Mouse (Mus musculus) spleen, postnatal 14 days (tissue): ENCODE data around the gene Olfr462.
A peak's percentile ranks its signal among the peaks of the same experiment; 100 is the strongest.
"Not testable (repeated sequence)": the region's sequence is repeated elsewhere in the genome, so short reads cannot be mapped to it uniquely, and the experiment has no call there.

Experiments
- DNase-seq, 2 experiments: peaks; one replicate each; pipeline ENCODE4 v3.0.0; 2021 to 2022; ENCODE audit warnings: low spot score in 2 of 2

The Olfr462 gene

DNA sequence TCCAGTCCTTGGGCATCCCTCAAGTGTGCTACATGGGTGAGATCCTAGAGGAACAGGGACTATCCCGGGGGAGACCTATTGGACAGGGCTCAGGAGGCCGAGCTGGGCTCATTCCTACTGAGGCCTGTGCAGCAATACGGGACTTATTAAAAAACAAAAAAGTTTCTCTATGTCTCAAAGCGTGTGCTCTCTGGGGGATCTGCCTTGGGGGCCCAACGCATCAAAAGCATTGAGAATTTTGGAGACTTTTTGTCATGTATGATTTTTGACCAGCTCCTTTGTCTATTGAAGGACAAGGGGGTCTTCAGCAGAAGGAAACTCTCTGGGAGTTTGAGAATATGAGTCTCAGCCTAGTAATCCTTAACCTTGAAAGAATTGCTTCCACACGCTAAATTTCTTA is at the start of gene Olfr462:
Gene Olfr462, minus strand, starts transcription at position 101 of the 400 bp plus-strand sequence.
- no peak for DNase-seq

DNA sequence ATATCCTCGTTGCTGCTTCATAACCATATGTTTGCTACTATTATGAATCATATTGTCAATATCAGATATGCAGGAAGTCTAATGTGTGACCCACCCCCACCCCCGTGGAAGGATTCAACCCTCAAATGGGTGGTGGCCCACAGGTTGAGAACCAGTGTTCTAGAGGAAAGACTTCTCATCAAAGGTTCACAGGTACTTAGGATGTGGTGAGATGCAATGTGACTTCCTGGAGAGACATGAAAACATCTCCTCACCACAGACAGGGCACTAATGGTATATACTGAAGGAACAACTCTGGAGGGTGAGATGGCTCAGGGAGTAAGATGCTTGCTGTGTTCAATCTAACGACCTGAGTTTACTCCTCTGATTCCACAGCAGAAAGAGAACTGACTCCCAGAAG is 43.4 kb upstream of the Olfr462 start:
- DNase-seq = no peak

DNA sequence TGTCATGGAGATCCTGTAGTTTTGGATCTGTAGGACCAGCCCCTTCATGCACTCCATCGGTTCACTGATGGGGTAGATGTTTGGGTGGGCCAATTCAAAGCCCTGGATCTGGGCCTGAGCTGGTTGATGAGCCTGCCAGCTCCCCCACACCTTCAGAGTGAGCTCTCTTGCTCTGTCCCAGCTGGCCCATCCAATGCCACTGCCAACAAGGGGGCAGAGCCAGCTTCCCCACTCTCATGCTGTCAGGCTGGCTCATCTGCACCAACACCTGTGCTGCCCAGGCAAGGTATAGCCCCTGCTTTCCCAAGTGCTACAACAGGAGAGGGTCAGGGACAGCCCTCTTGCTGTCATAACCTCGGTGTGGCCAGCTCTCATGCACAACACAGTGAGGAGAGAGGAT is 41.7 kb upstream of the Olfr462 start:
- no peak for DNase-seq

DNA sequence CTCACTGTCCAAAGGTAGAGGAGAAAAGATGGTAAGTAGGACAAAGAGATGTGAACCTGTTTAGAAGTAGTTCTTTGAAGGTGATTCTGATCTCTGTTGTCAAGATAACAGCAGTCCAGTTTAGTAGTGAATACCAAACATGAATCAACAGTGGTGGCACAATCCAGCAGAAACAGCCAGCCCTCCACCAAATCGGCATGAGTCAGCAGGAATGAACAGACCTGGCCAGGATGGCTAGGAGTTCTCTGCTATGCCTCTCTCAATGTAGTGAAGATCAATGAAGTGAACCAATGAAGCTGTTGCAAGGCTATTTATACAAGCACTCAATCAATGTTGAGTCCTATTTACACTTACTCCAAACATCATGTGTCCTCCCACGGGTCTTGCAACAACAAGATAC is 38.3 kb upstream of the Olfr462 start:
- DNase-seq = no peak

DNA sequence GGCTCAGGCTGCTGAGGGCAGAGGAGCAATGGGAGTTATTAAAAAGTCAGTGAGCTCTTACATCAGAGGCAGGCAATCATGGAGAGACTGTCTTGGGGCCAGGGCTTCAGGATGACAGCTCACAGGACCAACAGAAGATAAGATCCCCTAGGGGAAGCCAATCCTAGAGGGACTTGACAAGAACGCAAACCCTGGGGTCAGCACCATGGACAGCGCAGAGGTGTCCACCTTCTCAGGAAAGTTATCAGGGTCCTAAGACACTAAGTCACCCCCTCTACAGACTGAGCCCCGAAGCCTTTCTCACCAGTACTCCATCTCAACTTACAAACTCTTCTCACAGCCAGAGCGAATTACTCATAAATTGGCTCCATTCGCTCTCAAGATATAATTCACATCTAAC is 28.9 kb upstream of the Olfr462 start, which contains the start of gene Olfr464:
Gene Olfr464, minus strand, starts transcription at position 2 of the 400 bp plus-strand sequence.
- DNase-seq = no peak

DNA sequence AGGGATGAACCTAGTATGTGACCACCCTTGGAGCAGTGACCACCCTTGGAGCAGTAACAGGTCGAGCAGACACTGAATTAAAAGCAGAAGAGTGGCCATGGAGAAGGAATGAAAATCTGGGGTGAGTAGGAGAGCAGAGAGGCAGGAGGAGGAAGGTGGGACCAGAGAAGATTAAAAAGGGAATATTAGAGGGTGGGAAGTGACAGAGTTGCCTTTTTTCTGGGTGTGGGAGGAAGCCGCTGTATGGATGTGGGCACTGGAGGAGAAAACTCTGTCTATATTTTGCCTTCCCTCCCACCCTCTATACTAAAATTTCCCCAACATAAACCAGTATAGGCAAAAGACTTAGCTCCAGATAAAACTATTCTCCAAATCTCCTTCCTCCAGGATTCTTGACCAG is 28.2 kb upstream of the Olfr462 start:
- DNase-seq = no peak

DNA sequence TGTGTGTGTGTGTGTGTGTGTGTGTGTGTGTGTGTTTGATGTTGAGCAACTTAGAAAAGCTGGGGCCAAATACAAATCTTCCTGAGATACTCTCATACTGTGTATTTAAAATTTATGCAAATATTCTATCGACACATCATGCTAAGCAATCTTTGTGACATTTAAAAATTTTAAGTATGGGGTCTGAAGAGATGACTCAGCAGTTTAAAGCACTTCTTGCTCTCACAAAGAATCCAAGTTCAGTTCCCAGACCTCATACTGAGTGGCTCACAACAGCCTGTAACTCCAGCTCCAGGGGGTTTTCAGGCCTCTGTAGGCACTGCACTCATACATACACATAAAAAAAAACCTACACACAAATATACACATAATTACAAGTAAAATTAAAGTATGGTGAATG is 23.9 kb upstream of the Olfr462 start:
- DNase-seq = no peak

DNA sequence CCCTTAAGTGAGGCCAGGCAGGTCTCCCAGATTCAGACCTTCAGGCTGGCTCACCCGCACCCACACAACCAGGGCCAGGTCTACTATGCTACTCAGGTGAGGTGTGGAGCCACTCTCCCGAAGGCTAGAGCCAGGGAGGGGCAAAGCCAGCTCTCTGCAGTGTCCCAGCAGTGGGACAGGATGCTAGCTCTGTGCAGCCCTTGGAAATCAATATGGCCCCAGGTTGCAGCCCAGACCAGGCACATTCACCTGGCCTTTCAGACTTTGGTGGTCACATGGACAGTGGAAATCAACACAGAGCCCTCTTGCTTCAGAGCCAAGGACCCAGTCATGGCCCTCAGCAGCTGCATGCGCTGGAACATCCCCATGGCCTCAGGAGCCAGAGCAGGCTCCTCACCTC is 12.3 kb upstream of the Olfr462 start:
- no peak for DNase-seq

DNA sequence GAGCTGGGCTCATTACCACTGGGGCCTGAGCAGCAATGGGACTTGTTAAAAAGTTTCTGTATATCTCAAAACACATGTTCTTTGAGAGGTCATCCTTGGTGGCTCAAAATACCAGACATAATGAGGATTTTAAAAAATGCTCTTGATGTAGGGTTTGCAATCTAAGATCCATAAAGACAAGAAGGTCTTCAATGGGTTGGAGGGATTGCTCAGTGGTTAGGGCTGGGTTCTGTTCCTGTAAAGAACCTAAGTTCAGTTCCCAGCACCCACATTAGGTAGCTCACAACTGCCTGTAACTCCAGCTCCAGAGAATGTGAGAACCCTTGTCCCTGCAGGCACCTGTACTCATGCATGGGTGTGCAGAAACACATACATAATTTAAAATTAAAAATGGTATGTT is 5.2 kb upstream of the Olfr462 start, which contains the start of gene Olfr463:
Gene Olfr463, minus strand, starts transcription at position 101 of the 400 bp plus-strand sequence.
- no peak for DNase-seq

DNA sequence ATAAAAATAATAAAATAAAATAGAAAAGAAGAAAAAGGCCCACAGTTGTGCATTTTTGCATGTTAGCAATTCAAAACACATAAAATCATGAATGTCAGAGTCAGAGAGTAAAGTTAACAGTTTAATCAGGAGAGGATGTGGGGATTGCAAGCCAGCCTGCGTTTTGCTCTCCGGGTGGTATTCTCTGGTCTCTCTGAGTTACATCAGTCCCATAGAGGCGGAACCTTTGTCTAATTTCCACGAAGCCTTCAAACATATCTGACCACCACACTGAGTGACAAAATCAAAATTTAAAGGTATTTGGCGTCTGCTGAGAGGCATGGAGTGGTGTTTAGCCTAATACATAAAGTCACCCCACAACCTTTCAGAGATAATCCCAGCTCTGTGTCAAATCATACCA is 7.2 kb downstream of the Olfr462 start:
- DNase-seq = no peak

DNA sequence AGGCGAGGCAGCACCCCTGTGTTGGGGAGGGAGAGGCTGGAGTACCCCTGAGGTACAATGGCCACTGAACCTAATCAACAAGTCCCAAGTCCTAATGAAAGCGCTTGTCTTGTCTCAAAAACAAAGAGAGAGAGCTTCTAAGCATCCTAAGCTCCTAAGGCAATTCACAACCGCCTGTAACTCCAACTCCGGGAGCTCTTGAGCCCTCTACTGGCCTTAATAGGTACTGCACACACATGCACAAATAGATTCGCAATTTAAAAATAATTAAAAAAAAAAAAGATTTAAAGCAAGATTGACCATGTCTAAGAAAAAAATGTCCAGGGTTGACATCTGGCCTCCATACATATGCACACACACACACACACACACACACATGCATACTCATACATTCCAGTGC is 8.6 kb downstream of the Olfr462 start:
- DNase-seq = no peak

DNA sequence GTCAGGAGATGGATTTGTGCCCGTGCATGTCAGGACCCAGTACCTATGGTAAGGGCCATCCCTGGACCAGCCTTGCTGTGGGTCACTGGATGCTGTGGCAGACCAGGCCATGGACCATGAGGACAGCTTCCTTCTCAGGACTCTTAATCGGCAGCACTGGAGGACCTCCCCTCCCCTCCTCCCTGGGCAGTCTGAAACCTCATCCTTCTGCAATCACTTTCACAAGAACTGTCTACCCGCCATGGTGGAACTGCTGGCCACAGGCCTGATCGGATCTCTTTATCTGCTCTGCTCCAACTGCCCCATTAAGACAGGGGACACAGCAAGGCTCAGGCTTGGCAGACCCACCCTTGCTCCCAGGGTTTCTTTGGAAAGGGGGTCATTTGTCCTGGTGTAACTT is 10.4 kb downstream of the Olfr462 start:
- no peak for DNase-seq

DNA sequence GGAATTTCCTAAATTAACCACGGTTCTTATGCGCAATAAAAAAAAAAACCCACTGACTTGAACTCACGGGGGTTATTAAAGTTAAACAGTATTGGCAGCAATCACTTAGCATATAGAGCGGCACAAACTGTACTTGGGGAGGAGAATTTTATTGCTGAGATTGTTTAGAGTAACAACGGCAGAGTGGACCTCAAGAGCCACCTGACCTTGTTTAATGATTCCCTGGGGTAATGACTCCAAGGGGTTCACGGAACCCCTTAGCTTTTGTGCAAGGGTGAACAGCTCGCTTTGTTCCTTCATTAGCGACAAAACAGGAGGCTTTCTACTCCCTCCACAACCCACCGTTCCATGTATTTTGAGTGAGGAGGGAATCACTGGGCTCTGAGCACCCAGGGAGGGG is 12.2 kb downstream of the Olfr462 start:
- DNase-seq = no peak

DNA sequence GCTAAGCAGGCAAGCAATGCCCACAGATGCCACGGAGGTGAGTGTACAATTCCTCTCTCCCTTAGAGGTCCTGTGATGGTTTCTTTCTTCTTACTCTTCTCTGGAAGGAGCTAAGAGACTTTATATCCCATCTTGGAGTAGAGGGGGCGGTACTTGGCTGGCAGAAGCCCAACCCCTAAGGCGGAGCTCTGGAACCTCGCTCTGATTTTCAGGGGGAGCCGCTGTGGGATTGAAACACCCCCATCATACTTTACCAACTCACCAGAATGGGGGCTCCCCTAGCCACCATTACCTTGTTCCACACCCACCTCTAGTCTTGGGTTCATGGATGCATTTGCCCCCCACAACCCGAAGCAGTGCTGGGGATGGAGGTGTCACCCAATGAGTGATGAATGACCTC is 16.6 kb downstream of the Olfr462 start, which contains the start of gene Epx:
Gene Epx, minus strand, starts transcription at position 101 of the 400 bp plus-strand sequence.
- DNase-seq = no peak

DNA sequence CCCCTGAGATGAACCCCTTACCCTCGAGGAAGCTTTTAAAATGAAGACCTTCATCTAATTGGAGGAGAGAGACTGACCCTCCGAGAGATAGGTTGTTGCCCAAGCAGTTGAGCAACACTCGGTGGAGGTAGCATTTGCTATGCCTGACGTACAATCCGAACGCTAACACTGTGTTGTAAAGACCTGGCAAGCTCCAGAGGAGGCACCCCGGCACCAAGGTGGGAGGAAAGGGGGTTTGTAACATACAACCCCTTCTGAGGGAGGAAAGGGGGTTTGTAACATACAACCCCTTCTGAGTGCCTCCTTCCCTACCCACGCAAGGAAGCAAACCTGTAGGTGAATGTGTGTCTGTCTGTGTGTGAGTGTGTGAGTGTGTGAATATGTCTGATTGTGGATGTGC is 20.3 kb downstream of the Olfr462 start:
- no peak for DNase-seq

DNA sequence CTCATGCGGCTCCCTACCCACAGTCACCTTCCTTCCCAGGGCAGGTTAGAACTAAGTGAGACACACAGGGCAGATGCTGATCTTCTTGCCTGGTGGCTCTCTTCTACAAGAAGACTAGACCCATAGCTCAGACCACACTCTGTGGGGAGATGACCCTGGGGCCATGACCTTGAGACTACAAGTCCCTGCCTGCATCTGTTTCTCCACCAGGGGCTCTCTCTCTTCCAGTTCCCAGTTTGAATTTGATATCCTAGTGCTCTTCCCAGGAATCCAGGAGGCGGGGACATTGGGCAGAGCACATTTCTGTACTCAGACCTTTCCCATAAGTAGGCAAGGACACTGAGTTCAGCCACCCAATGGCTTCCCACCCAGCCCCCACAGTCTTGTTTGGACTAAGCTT is 22.0 kb downstream of the Olfr462 start:
- DNase-seq = no peak

DNA sequence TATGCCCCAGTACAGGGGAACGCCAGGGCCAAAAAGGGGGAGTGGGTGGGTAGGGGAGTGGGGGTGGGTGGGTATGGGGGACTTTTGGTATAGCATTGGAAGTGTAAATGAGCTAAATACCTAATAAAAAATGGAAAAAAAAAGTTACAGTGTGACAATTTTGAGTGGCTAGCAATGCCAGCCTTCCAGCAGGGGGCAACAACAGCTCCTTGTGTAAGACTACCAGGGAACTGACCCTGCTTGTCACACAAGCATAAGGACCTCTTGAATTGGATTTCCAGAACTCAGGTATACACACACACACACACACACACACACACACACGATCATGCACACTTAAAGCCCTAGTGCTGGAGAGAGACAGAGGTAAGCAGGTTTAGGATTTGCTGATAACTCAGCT is 25.2 kb downstream of the Olfr462 start:
- not testable (repeated sequence) for DNase-seq

DNA sequence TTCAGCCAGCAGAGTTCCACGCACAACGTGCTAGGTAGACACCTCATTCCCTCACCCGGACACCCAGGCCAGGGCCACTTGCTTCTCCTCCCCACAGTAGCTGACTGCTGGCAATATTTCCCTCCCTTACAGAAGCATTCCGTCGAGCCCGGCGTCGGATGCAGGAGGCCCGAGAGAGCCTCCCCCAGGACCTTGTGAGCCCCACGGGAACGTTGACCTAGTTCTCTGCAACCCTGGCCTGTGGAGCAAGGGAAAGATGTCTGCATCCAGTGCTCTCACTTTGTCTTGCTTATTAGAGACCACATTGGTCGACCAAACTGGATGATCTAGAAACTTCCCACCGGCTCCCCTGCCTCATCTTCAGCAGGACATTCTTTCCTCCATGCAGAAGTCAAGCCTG is 29.3 kb downstream of the Olfr462 start:
- no peak for DNase-seq

DNA sequence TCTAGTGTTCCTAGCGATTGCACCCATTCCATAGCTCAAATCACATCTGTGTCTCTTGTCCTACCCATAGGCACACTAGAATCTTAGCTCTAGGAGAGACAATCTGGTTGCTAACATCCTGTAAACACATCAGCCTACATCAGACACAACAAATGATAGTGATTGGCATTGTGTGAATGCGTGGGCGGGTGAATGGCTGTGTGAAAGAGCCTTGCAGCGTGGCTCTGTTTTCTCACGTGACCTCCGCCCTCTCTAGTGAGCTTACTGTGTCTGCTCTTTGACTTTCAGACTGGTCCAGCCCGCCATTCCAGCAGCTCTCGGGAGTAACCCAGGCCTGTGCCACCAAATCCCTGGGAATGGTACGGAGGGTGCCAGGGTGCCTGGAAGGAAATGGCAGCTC is 31.6 kb downstream of the Olfr462 start:
- DNase-seq = no peak

DNA sequence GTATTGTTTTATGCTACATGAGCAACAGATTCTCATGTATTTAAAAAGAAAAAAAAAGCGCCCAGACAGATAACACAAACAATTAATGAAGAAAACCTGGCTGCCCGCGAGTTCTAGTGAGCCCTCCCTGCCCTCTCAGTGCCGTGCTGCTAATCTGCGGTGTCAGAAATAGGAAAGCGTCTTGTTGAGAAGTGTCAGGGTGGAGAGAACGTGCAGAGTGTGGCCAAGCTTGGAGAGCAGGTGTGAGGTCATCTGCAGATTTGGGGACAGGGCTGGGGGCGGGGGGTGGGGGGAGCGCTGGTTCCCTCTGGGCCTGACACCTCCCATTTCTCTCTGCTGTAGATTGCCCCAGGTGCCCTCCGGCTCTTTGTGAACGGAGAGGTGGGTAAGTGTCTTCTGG is 32.8 kb downstream of the Olfr462 start:
- DNase-seq = no peak

DNA sequence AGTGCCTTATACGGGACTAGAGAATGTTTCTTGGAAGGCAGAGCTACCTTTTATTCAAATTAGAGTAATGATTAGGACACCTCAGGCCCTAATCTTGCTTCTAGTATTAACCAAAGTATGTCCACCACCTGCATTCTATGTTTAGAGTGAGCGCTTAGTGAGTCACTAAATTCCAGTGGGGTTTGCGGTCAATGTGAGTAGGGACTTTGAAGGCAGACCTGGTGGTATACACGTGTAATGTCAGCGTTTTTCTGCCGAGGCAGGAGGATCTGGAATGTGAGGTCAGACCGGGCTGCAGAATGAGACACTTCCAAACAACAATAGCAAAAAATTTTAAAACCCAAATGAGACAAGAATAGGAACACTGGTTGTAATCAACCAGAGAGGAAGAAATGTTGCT is 37.5 kb downstream of the Olfr462 start:
- no peak for DNase-seq

DNA sequence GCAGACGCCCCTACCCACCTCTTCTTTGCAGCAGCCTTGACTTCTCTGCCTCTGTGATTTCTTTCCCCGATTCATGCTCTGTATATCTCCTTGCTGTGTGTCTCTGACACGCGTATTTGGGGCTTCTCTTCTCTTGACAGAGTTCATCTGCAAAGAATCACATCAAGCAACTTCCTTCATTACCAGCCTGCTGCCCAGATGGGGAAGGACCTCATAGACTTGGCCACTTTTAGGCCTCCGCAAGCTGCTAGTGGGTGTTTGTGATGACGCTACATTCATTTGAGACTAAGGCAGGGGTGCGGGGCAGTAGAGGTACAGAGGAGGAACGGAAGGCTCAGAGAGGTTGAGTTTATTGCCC is 38.5 kb downstream of the Olfr462 start:
- no peak for DNase-seq

DNA sequence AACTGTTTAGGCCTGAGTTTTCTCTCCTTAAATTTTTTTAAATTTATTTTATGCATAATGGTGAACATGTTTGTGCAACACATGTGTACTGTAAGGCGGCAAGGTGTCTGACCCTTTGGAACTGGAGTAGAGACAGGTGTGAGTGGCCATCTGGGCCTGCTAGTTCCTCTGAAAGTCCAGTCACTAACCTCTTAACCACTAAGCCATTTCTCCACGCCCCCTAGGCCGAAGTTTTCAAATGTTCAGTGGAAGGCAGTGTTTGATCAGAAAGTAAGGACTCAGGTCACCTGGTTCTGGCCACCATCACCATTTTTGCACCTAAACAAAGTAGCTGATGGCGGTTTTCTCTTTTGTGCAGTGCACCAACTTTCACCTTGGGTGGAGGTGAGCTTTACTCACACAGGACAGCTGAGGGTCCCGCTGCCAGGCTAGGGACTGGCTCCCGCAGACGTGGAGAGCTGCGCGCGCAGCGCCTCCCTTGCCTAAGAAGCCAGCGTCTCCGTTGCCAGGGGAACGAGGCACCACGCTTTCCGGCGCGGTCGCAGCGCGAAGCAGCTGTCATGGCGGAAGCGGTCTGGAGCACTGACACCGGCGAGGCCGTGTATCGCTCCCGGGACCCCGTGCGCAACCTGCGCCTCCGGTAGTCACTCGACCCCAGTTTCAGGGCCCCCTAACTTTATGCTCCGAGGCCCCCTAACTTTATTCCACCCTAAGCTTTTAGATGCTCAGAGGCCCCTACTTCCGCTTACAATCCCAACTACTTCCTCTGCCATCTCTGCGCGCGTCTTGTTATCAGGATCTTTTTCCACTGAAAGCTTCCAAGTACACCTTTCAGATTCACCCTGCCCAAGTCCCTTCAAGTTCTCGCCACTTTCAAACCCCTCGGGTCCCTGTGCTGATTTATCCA is 39.1 kb downstream of the Olfr462 start, which contains the start of gene Mks1:
Gene Mks1, plus strand, starts transcription at position 526 of the 907 bp plus-strand sequence.
- DNase-seq = peak; percentile 64 to 78

DNA sequence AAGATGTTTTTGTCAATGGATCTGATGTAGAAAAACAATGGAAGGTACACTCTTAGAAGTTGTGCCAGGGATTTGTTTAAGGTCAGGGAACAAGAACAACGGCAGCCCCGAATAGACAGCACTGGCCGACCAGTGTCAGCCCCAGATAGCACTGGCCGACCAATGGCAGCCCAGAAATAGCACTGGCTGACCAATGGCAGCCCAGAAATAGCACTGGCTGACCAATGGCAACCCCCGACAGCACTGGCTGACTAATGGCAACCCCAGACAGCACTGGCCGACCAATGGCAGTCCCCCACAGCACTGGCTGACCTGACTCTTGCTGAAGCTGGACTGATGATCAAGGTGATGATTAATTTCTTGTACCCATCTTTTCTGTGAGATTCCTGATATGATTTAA is 44.2 kb downstream of the Olfr462 start:
- DNase-seq = no peak
